ENCODE assay signal across 1 mouse cellular context in genomic region chr13:67416811-67417210, GRCm38 (mm10).
A peak's percentile ranks its signal among the peaks of the same experiment; 100 is the strongest.
TF ChIP-seq lines count a peak whose summit lies in the region.

No protein-coding gene starts in this region.

TF ChIP-seq in CH12.LX, 34 proteins besides CTCF, POLR2A, EP300 and RAD21:
- peak; percentile 12; the same call in 1 of the 2 replicates for TF ChIP-seq SMC3 (IDR thresholded peaks at IDR 0.05; ENCODE audit: low read depth, low read length)
- no peak for TF ChIP-seq HCFC1 (IDR thresholded peaks at IDR 0.05; ENCODE audit: low read depth, low read length)
